ENCODE assay signal across 17 mouse cellular contexts in the genomic region with DNA sequence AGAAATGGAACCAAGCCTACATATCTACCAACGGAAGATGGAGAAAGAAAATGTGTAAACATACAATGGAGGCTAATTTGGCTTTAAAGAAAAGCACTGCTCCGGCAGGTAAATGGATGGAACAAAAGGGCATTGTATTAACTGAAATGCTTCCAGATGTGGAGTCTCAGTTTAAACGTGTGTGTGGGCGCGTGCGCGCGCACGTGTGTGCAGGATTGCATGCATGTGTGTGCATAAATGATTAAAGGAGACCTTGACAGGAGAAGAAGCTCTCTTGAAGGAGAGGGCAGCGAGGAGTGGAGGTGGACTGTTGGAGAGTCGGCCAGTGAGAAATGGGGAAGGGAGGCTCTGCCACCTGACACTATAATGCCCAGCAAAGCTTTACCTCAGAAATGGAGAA.
"Had no signal": no experiment of that assay in that cellular context is flagged by ENCODE, and none has a peak within 500 bp of the region (broad histone marks: within the 10 kb centered on the region; RNA-seq: fewer than 3 reads in every experiment).

No protein-coding gene starts in this region.

- H3K9me3 ChIP-seq: kidney, embryonic 15.5 days; liver, embryonic 13.5 days; midbrain, embryonic 12.5 days; midbrain, embryonic 15.5 days; neural tube, embryonic 12.5 days; neural tube, embryonic 15.5 days; stomach, embryonic 15.5 days had no signal

- DNase-seq: kidney, adult 8-10 months; kidney, postnatal 10 days; kidney, postnatal 4 days; liver, embryonic 13.5 days; lung, adult 2 months; lung, postnatal 14 days; lung, postnatal 4 days; right cerebral cortex, adult 18-20 months; right cerebral cortex, postnatal 25 days; spleen, adult 18-20 months; thymus, postnatal 25 days had no signal

- H3K4me1 ChIP-seq: midbrain, embryonic 12.5 days; midbrain, embryonic 15.5 days; neural tube, embryonic 12.5 days; neural tube, embryonic 15.5 days; stomach, embryonic 15.5 days had no signal

- H3K36me3 ChIP-seq: kidney, embryonic 15.5 days; liver, embryonic 13.5 days; midbrain, embryonic 12.5 days; midbrain, embryonic 15.5 days; neural tube, embryonic 12.5 days; neural tube, embryonic 15.5 days; stomach, embryonic 15.5 days had no signal

- H3K4me3 ChIP-seq: kidney, embryonic 15.5 days; liver, embryonic 13.5 days; midbrain, embryonic 12.5 days; midbrain, embryonic 15.5 days; neural tube, embryonic 12.5 days; neural tube, embryonic 15.5 days; stomach, embryonic 15.5 days had no signal

- H3K27ac ChIP-seq: kidney, embryonic 15.5 days; liver, embryonic 13.5 days; midbrain, embryonic 12.5 days; midbrain, embryonic 15.5 days; neural tube, embryonic 12.5 days; neural tube, embryonic 15.5 days; stomach, embryonic 15.5 days had no signal

- H3K4me2 ChIP-seq: kidney, embryonic 15.5 days; liver, embryonic 13.5 days; midbrain, embryonic 12.5 days; midbrain, embryonic 15.5 days; neural tube, embryonic 12.5 days; neural tube, embryonic 15.5 days; stomach, embryonic 15.5 days had no signal

- H3K9ac ChIP-seq: kidney, embryonic 15.5 days; liver, embryonic 13.5 days; midbrain, embryonic 12.5 days; midbrain, embryonic 15.5 days; neural tube, embryonic 12.5 days; neural tube, embryonic 15.5 days; stomach, embryonic 15.5 days had no signal

- H3K27me3 ChIP-seq: kidney, embryonic 15.5 days; liver, embryonic 13.5 days; midbrain, embryonic 12.5 days; midbrain, embryonic 15.5 days; neural tube, embryonic 12.5 days; neural tube, embryonic 15.5 days; stomach, embryonic 15.5 days had no signal

- ATAC-seq: midbrain, embryonic 15.5 days had no signal
